Mouse (Mus musculus) right cerebral cortex, postnatal 4 days (tissue): ENCODE data around the gene Tln1.
"Not testable (repeated sequence)": the region's sequence is repeated elsewhere in the genome, so short reads cannot be mapped to it uniquely, and the experiment has no call there.

Source experiments
- DNase-seq: peaks from one replicate; pipeline ENCODE4 v3.0.0-alpha.2; 2022

The Tln1 gene

DNA sequence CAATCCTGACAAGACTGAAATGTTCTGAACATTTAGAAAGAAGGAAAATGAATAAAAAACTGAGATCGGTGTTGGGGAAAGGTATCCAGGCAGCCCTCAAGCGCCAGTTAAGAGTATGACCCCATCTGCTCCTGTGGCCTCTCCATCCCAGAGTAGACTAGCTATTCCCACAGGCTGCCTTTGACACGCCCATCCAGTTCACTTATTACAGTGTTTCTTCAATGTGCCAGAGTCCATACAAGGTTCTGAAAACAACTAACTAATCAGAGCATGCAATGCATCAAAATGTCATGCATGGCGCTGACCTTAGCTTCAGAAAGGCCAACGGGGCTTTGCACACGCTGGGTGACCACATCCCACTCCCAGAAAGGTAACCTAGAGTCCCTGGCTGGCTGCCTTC is 59.0 kb downstream of the Tln1 start:
- DNase-seq, result no peak

DNA sequence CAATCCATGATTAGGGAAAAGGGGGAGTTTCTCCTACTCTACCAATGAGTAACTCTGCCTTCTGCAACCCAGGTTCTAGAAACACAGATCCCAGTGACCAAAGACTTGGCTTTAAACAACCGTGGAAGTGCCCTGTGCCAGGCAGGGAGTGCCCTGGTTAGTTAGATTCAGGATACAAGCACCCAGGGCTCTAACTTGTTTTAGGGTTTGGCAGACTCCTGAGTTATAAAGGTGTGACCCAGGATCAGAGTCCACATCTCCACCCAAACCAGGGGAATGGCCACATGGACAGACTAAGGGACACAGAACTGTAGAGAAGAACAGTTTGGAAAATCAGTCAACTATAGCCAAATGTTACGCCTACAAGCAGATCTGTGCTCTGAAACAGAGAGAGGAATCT is 59.5 kb downstream of the Tln1 start:
- no peak for DNase-seq

DNA sequence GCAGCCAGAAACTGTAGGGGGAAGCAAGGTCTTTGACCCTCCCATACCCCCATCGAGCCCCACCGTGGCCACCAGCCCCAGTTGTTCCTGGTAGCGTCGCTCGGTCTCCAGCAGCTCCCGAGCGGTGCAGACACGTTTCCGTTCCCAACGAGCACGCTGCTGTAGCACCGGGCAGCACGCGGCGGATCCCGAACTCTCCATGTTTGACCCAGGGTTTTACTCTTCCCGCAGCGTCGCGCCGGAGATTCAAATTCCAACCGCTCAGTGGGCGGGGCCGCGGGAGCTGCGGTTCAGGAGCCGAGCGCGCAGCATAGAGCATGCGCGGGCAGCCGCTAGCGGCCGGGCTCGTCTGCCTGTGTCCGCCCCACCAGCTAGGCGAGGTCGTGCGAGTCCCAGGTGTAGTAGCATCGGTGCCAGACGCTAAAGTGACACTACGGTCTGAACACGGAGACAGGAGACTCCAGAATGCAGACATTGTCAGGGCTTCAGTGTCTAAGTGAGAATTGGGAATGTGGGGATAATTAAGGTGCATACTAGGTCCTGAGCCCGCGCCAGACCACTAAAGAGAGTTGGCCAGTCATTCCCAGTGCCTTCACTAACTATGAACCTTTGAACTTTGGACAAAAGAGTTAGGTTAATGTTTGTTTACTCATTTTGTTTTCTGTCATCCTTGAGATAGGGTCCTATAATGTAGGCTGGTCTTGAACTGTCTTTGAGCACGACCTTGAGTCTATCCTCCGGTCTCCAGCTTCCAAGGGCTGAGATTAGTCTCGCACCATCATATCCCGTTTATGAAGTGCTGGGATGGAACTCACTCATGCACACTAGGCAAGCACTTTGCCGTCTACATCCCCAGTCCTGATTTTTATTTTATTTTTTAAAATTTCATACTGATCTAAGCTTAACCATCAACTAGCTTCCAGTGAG is 62.8 kb downstream of the Tln1 start, which contains the start of gene Arhgef39:
Arhgef39 (minus strand) TSS at position 289 of the 927 bp plus-strand sequence.
- peak; percentile 78 for DNase-seq

DNA sequence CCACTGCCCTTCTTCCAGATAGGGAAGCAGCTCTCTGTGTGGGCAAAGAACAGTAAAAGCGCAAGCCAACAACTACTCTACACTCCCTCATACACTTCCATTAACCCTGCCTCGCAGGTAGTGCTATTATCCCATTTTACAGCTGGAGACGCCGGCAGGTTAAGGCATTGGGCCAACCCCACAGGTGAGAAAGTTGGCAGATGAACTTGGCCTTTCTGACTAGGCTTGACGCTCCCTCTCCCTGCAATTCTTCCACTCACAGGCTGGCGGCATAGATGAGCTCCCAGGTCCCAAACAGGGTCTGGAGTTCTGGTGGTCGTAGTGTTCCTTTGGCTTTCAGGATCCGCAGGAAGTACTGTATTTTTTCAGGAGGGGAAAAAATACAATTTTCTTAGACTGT is 63.5 kb downstream of the Tln1 start:
- peak; percentile 13 for DNase-seq

DNA sequence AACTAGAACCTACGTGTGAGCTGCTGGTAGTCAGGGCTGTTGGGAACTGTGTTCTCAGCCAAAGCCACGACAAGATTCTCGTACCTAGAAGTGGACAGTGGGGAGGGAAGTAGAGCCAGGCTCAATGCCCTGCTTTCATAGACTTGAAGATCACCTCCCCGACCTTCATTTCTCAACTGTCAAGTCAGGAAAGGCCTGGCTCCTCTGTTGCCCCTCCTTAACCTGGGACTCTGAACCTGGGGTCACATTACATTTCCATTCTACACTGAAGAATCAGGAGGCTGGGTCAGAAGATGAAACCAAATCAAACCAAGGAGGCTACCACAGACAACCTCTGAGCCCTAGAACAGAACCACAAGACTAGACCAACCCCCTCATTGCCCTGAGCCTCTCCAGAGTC is 64.5 kb downstream of the Tln1 start:
- DNase-seq, result no peak

DNA sequence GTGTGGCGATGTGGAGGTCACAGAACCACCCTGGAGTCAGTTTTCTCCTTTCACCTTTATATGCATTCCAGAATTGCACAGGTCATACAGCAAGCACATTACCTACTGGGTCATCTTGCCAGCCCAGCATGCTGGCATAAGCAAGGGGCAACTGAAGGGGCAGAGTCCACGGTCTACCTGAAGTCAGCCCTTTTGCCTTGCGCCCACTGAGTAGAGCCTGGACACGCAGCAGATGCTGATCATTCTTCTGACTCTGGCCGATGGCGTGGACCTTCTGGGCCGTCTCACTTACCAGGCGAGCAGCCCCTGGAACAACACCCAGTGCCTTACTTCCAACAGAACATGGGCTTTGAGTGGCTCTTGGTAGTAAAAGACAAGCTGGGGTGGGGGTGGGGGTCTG is 65.1 kb downstream of the Tln1 start:
- DNase-seq, result no peak

DNA sequence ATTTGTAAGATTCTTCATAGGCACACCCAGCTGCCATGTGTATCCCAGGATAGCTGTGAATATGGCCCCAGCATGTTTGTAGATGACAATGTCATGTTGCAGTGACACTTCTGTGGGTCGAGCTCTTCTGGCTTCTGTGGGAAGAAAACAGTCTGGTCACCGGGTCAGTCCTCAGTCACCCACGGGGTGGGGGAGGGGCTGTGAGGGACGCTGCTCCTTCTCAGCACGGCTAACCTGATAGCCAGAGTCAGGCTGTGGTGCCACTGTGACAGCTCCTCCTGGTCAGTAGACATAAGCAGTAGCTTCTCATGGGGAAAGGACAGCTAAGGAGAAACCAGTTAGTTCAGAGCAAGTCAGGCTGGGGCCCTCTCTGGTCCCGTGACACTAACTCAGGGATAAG is 65.9 kb downstream of the Tln1 start:
- no peak for DNase-seq

DNA sequence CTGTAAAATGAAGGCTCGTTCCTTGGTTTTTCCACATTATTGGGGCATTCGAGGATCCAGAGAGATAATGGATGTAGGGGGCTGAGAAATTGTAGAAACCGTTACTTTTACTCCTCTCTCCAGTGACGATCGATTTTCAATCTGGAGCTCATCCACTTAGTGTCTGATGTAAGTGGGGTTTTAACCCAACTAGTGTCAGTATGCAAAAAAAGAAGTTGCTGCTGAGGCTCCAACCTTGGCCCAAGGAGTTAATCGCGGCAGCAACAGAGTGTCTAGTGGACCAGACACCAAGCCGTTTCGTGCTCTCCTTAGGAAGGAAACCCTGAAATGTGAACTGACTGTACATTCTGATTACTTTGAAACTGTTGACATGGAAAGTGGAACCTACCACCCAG is 68.6 kb downstream of the Tln1 start:
- DNase-seq, result no peak

DNA sequence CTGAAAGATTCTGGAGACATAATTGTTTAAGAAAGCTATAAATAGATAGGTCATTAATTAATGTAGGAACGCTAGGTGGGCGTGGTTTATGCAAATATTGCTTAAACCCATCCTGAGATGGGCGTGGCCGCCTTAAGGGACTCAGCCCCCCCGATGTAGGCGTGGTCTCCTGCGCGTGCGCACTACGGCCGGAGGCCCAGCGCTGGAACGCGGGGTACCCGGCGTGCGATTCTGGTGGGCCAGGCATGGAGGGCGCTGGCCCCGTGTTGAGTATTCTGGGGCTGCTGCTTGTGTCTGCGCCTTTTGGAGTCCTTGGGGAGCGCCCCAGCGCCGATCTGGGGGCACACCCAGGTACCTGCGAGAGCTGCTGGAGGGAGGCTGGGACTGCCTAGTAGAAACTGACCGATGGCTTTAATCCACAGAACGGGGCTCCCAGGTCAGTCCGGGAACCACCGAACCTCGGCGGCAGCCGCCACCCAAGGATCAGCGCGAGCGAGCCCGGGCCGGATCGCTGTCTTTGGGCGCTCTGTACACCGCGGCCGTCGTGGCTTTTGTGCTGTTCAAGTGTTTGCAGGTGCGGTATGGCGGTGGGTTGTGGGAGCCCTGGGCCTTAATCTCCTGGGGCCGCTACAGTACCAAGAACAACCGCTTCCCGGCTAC is 69.2 kb downstream of the Tln1 start:
- peak; percentile 98 for DNase-seq

DNA sequence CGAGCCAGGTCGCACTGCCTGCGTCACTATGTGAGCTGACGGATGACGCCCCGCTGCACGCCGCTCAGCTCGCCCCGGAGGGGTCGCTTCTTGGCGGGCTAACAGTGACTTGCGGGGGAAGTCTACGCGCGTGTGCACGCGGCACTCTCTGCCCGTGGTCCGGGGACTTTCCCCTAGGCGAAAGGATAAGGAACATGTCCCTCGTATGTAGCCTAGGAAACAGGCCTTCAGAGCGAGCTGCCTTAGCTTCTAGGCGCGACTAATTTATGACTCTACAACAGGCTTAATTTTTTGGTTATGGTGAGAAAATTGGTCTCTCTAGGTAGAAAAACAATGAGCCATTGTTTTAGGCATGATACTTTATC is 69.7 kb downstream of the Tln1 start, which contains the start of gene Ccdc107:
Ccdc107 (plus strand) TSS at position 80 of the 365 bp plus-strand sequence.
- peak; percentile 85 for DNase-seq

DNA sequence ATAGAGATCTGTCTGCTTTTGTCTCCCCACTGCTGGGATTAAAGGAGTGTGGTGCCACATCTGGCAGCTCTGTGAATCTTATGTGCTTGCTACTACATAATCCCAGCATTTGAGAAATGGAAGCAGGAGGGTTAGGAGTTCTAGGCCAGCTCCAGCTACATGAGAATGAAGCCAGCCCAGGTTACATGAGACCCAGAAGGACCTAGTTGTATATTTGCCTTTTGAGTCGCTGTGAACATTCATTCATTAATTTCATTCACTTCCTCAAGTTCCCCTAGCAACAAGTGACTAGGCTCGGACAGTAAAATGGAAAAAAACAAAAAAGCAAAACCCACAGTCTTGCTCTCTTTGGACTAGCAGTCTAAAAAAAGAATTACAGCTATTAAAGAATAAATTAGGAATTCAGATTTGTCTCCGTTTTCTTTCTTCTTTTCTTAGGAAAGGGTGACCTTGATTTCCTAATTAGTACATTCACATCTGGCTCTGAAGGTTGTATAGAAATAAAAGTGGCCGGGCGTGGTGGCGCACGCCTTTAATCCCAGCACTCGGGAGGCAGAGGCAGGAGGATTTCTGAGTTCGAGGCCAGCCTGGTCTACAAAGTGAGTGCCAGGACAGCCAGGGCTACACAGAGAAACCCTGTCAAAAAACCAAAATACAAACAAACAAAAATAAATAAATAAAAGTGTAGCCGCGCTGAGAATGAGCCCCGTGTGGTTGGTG is 70.2 kb downstream of the Tln1 start:
- no peak for DNase-seq

DNA sequence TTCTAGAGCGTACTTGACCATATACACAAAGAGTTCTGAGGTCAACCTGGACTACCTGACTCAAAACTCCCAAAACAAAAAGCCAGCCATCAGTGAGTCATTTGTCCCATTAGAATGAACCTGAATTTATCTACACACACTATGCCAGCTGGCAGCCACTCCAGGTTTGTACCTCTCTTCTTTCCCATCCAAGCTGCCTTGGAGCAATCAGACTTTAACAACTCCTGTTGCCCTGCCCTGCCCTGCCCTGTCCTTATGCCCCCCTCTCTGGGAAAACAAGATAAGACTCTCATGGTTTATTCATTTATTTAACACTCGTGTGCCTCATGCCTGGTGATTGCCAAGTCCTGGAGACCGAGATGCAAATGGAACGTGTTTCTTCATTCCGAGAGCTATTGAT is 71.7 kb downstream of the Tln1 start:
- no peak for DNase-seq

DNA sequence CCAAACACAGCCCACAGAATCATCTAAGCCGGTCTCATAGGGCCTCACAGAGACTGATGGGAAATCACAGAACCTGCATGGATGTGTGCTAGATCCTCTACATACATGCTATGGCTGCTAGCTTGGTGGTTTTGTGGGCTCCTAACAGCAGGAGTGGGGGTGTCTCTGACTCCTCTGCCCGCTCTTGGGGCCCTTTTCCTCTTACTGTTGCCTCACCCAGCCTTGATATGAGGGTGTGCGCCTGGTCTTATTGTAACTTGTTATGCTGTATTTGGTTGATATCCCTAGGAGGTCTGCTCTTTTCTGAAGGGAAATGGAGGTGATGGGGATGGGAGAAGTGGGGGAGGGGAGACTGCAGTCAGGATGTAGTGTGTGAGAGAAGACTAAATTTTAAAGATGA is 72.9 kb downstream of the Tln1 start:
- no peak for DNase-seq

DNA sequence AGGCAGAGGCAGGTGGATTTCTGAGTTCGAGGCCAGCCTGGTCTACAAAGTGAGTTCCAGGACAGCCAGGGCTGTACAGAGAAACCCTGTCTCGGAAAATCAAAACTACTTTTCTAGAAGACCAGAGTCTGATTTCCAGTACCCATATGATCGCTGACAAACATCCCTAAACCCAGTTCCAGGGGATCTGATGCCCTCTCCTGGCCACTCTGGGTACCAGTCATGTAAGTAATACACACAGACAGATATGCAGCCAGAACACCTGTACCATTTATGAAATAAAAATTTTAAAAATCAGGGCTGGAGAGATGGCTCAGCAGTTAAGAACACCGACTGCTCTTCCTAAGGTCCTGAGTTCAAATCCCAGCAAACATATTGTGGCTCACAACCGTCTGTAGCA is 76.8 kb downstream of the Tln1 start:
- DNase-seq, result not testable (repeated sequence)

DNA sequence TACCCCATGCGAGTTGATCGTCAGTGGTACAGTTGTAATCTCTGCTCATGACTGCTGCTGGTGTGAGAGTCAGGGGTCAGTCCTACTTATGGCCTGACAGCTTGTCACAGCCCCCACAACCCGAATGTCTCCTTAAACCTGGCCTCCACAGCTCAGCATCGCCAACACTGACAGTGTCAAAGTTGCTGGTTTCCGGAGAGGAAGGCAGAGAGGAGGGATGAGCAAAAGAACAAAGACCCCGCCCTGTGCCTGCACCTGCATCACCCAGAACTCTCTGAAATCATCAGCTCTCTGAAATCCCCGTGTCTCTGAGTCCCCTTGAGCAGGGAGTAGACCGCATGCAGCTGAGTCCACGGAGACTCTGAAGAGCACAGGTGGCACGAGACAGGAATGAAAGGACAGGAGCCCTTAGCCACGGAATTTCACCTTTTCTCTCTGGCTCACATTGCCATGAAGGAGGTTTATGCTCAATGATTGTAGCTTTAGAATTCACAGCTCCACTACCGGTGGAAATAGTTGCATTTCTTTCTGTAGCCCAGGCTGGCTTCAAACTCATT is 78.9 kb downstream of the Tln1 start, which contains the start of gene Sit1:
Sit1 (minus strand) TSS at position 200 of the 557 bp plus-strand sequence.
- DNase-seq, result no peak

DNA sequence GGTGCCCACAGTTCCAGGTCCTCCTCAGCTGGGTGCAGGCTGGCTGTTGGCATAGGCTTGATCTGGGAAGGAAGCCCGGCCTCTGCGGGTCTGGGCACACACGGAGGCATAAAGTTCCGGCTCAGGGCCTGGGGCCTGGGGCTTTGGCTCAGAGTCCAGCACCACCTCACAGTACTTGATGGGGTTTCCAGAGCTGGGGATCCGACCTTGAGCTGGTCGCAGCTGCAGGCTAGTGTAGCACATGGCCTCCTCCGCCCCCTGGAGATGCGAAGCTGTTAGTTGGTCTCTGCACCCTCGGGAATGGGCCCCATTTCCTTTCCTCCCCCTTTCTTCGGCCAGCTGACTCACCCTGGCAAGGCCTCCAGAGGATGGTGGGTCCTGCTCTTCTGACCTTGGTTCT is 79.9 kb downstream of the Tln1 start:
- no peak for DNase-seq

DNA sequence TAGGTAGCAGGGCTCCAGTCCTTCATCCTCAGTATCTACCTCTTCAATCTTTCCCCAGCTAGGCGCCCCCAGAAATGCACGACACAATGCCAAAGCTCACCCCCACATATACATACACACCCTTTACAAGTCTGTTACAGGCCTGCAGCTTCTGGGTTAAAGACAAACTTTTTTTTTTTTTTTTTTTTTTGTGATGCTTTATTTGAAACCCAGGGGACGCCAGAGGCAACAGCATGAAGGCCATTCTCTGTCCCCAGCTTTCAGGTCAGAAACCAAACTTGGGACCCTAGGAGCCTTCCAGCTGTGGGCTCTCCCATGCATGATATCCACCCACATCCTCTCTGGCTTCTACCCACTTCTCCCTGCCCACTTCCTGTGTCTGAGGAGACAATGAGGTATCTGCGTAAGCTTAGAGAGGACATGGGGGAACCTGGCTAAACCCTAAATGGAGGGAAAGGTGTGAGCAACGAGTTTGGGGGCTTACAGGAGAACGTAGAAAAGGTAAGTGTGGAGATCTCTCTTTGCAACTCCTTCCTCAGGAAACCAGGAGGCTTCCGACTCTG is 80.5 kb downstream of the Tln1 start:
- DNase-seq, result no peak
